Mouse (Mus musculus) forebrain, embryonic 14.5 days (tissue): Measurements from ENCODE around the gene Bloc1s4. TPM values are rescaled to one million over a fixed set of nuclear protein-coding genes. Genes with fewer than 3 reads are reported as not detected.

Experiments
- ATAC-seq: fragments of 200-750 bp; cut with Nextera tagmentation; 2 replicates; pipeline ENCODE4 v1.8.0; 2017; ENCODE audit warnings: mild to moderate bottlenecking, moderate library complexity
- DNase-seq: peaks from one replicate; pipeline ENCODE4 v3.0.0-alpha.2; 2015; ENCODE audit warnings: low spot score
- H3K27ac ChIP-seq: fragments of 300-500 bp; sonication (generic); 2 replicates; pipeline ENCODE4 v1.5.1; 2014; ENCODE audit warnings: low read depth, mild to moderate bottlenecking, control low read depth, low read length, moderate library complexity
- H3K27me3 ChIP-seq: fragments of 300-500 bp; sonication (generic); replicated peaks from 2 replicates; pipeline ENCODE4 v1.6.1; 2014; ENCODE audit warnings: low read length, control low read depth, mixed read lengths; ENCODE audit not compliant: control insufficient read depth, insufficient read depth
- H3K36me3 ChIP-seq: fragments of 300-500 bp; sonication (generic); 2 replicates; pipeline ENCODE4 v1.6.1; 2014; ENCODE audit warnings: low read length, control low read depth; ENCODE audit not compliant: control insufficient read depth, insufficient read depth
- H3K4me1 ChIP-seq: fragments of 300-500 bp; sonication (generic); 2 replicates; pipeline ENCODE4 v1.6.1; 2014; ENCODE audit warnings: antibody characterized with exemption, low read length, control low read depth; ENCODE audit not compliant: control insufficient read depth, insufficient read depth
- H3K4me2 ChIP-seq: fragments of 300-500 bp; sonication (generic); 2 replicates; pipeline ENCODE4 v1.6.1; 2014; ENCODE audit warnings: mild to moderate bottlenecking, control low read depth, low read length
- H3K4me3 ChIP-seq: fragments of 300-500 bp; sonication (generic); 2 replicates; pipeline ENCODE4 v1.5.1; 2014; ENCODE audit warnings: low read depth, low read length, control low read depth
- H3K9ac ChIP-seq: fragments of 300-500 bp; sonication (generic); 2 replicates; pipeline ENCODE4 v1.6.1; 2014; ENCODE audit warnings: mild to moderate bottlenecking, low read length, control low read depth, moderate library complexity
- H3K9me3 ChIP-seq: fragments of 300-500 bp; sonication (generic); replicated peaks from 2 replicates; pipeline ENCODE4 v1.6.1; 2016; ENCODE audit warnings: low read length, control low read depth, mixed read lengths; ENCODE audit not compliant: control insufficient read depth
- WGBS: fragments of 180-500 bp; shearing (Covaris S2); extraction: QIAGEN DNeasy Blood & Tissue Kit; methylation state at CpG from one replicate; pipeline ENCODE4 v1.1.7; 2014; 5-methylcytosine and 5-hydroxymethylcytosine counted together
- polyA plus RNA-seq: library from polyadenylated mRNA; unstranded; fragments of >200 nt; fragmentation: Nextera tagmentation; extraction: Ambion mirVana; gene quantifications from 2 replicates; pipeline ENCODE4 v1.2.1, GENCODE M21; 2014

Gene Bloc1s4
- polyA plus RNA-seq, 1 experiment from 2014 or later = 23.9 TPM

- Histone ChIP-seq H3K4me2 (no peak overlapping the region), H3K4me1 (peaks cover 4% of the 10 kb centered on the region), H3K9ac (no peak overlapping the region), H3K9me3 (no peaks in the 10 kb centered on the region), H3K4me3 (no peak overlapping the region), H3K36me3 (no peaks in the 10 kb centered on the region), H3K27ac (no peak overlapping the region), H3K27me3 (no peaks in the 10 kb centered on the region)
- 69% methylated on average over 3 of the region's 3 CpGs for WGBS
- no peak for ATAC-seq
- DNase-seq = no peak
Measured at GRCm38 (mm10) chr5:36717889-36718288, 30.6 kb downstream of the Bloc1s4 start.

DNA sequence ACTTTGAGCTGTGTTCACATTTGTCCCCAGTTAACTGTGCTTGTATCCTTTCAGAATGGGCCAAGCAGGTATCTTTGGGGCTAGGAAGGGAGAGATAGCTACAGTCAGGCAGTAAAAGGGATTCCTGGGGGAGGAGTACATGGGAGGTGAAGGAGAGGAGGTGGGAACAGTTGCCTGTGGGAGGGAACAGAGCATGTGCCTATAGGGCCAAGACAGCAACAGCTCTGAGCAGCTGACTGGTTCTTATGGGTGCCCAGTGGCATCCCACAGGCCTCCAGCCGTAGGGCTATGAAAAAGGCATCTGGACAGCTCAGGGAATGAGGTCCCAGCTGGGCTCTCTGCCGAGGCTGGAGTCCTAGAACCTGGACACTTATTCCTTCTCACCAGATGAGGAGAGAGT lies 31.6 kb downstream of the Bloc1s4 start:
- Histone ChIP-seq H3K36me3 (no peaks in the 10 kb centered on the region), H3K27ac (no peak overlapping the region), H3K27me3 (no peaks in the 10 kb centered on the region), H3K4me3 (no peak overlapping the region), H3K4me1 (peaks cover 7% of the 10 kb centered on the region), H3K4me2 (no peak overlapping the region), H3K9ac (no peak overlapping the region), H3K9me3 (no peaks in the 10 kb centered on the region)
- DNase-seq (no peak), ATAC-seq (no peak)
- 47% methylated on average over 2 of the region's 2 CpGs for WGBS

DNA sequence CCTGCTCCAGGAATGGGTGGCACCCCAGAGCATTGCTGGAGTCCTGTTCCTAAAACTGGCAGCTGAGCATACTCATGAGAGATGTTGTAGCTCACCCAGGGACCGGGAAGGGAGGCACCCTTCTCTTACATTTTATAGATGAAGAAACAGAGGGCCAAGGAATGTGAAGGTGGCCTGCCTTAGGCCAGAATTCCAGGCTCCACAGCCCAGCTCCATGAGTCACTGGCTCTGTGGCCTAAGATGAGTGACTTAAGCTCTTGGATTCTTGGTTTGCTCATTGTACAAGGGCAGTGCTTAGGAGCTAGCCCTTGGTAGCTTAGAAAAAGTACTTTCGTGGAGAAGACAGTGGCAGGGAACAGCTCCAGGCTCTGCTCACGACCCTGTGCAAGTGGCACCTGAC lies 33.6 kb downstream of the Bloc1s4 start:
- Histone ChIP-seq H3K36me3 (no peaks in the 10 kb centered on the region), H3K4me2 (no peak overlapping the region), H3K9me3 (no peaks in the 10 kb centered on the region), H3K27me3 (no peaks in the 10 kb centered on the region), H3K27ac (no peak overlapping the region), H3K4me1 (peaks cover 7% of the 10 kb centered on the region), H3K9ac (no peak overlapping the region), H3K4me3 (no peak overlapping the region)
- ATAC-seq = no peak
- DNase-seq = no peak
- 79% methylated on average over 3 of the region's 3 CpGs for WGBS

GRCm38 (mm10) chr5:36713693-36714092 lies 34.8 kb downstream of the Bloc1s4 start:
- H3K27me3 ChIP-seq = no peaks in the 10 kb centered on the region
- ATAC-seq = no peak
- H3K9ac ChIP-seq = no peak overlapping the region
- no peaks in the 10 kb centered on the region for H3K36me3 ChIP-seq
- WGBS = 92% methylated on average over 6 of the region's 6 CpGs
- peaks cover 7% of the 10 kb centered on the region for H3K4me1 ChIP-seq
- no peaks in the 10 kb centered on the region for H3K9me3 ChIP-seq
- no peak for DNase-seq
- H3K4me3 ChIP-seq = no peak overlapping the region
- H3K27ac ChIP-seq = no peak overlapping the region
- no peak overlapping the region for H3K4me2 ChIP-seq

- H3K4me1 ChIP-seq = peaks cover 7% of the 10 kb centered on the region
- ATAC-seq = no peak
- no peaks in the 10 kb centered on the region for H3K36me3 ChIP-seq
- H3K27ac ChIP-seq = no peak overlapping the region
- H3K9me3 ChIP-seq = no peaks in the 10 kb centered on the region
- no peaks in the 10 kb centered on the region for H3K27me3 ChIP-seq
- DNase-seq = peak; percentile 38
- H3K4me3 ChIP-seq = 0 out of 2 replicates have a peak overlapping the region, but pooled peaks have one; percentile 15
- H3K9ac ChIP-seq = peak overlapping the region; percentile 49
- peak overlapping the region; percentile 53 for H3K4me2 ChIP-seq
- WGBS = 7% methylated on average over 31 of the region's 31 CpGs
Measured at GRCm38 (mm10) chr5:36712553-36713534, 35.6 kb downstream of the Bloc1s4 start.

GRCm38 (mm10) chr5:36711863-36712262 lies 36.6 kb downstream of the Bloc1s4 start:
- Histone ChIP-seq H3K9ac (no peak overlapping the region), H3K27me3 (no peaks in the 10 kb centered on the region), H3K4me1 (peaks cover 7% of the 10 kb centered on the region), H3K4me3 (no peak overlapping the region), H3K36me3 (no peaks in the 10 kb centered on the region), H3K4me2 (no peak overlapping the region), H3K9me3 (no peaks in the 10 kb centered on the region), H3K27ac (no peak overlapping the region)
- ATAC-seq = no peak
- DNase-seq = no peak
- WGBS = 58% methylated on average over 5 of the region's 5 CpGs

GRCm38 (mm10) chr5:36705792-36706191 lies 42.7 kb downstream of the Bloc1s4 start:
- no peak overlapping the region for H3K4me2 ChIP-seq
- no peak for ATAC-seq
- H3K27ac ChIP-seq = no peak overlapping the region
- no peaks in the 10 kb centered on the region for H3K9me3 ChIP-seq
- H3K27me3 ChIP-seq = no peaks in the 10 kb centered on the region
- H3K4me3 ChIP-seq = no peak overlapping the region
- WGBS = 91% methylated on average over 5 of the region's 5 CpGs
- DNase-seq = no peak
- no peak overlapping the region for H3K9ac ChIP-seq
- H3K36me3 ChIP-seq = no peaks in the 10 kb centered on the region
- no peaks in the 10 kb centered on the region for H3K4me1 ChIP-seq

- Histone ChIP-seq H3K36me3 (no peaks in the 10 kb centered on the region), H3K9me3 (no peaks in the 10 kb centered on the region), H3K9ac (no peak overlapping the region), H3K4me1 (no peaks in the 10 kb centered on the region), H3K4me3 (no peak overlapping the region), H3K27me3 (no peaks in the 10 kb centered on the region), H3K4me2 (no peak overlapping the region), H3K27ac (no peak overlapping the region)
- DNase-seq = no peak
- WGBS = 85% methylated on average over 5 of the region's 5 CpGs
- ATAC-seq = no peak
Measured at GRCm38 (mm10) chr5:36705390-36705789, 43.1 kb downstream of the Bloc1s4 start.

GRCm38 (mm10) chr5:36704684-36705083 lies 43.8 kb downstream of the Bloc1s4 start:
- ATAC-seq = no peak
- no peaks in the 10 kb centered on the region for H3K4me1 ChIP-seq
- 85% methylated on average over 6 of the region's 6 CpGs for WGBS

More at GRCm38 (mm10) chr5:36704684-36705083, 43.8 kb downstream of the Bloc1s4 start:
- no peak overlapping the region for H3K27ac ChIP-seq
- no peaks in the 10 kb centered on the region for H3K36me3 ChIP-seq
- H3K27me3 ChIP-seq = no peaks in the 10 kb centered on the region
- no peaks in the 10 kb centered on the region for H3K9me3 ChIP-seq
- H3K4me3 ChIP-seq = no peak overlapping the region
- H3K9ac ChIP-seq = no peak overlapping the region
- H3K4me2 ChIP-seq = no peak overlapping the region
- no peak for DNase-seq
